Mouse (Mus musculus) midbrain, embryonic 16.5 days (tissue): ENCODE measurements around the gene Vwa7. TPM values are rescaled to one million over a fixed set of nuclear protein-coding genes. Genes with fewer than 3 reads are reported as not detected.

Source experiments
- ATAC-seq: fragments of 200-750 bp; cut with Nextera tagmentation; 2 replicates; pipeline ENCODE4 v1.8.0; 2017; ENCODE audit warnings: moderate TSS enrichment
- H3K27ac ChIP-seq: fragments of 300-500 bp; sonication (generic); 2 replicates; pipeline ENCODE4 v1.5.1; 2014; ENCODE audit warnings: mild to moderate bottlenecking, low read length, mixed read lengths
- H3K27me3 ChIP-seq: fragments of 300-500 bp; sonication (generic); 2 replicates; pipeline ENCODE4 v1.6.1; 2014; ENCODE audit warnings: low read depth, low read length, mixed read lengths; ENCODE audit not compliant: control insufficient read depth, insufficient read depth
- H3K36me3 ChIP-seq: fragments of 300-500 bp; sonication (generic); 2 replicates; pipeline ENCODE4 v1.6.1; 2014; ENCODE audit warnings: mild to moderate bottlenecking, low read length, moderate library complexity, mixed read lengths; ENCODE audit not compliant: control insufficient read depth, insufficient read depth
- H3K4me1 ChIP-seq: fragments of 300-500 bp; sonication (generic); 2 replicates; pipeline ENCODE4 v1.6.1; 2014; ENCODE audit warnings: mild to moderate bottlenecking, low read length, mixed read lengths; ENCODE audit not compliant: control insufficient read depth, insufficient read depth
- H3K4me2 ChIP-seq: fragments of 300-500 bp; sonication (generic); 2 replicates; pipeline ENCODE4 v1.6.1; 2014; ENCODE audit warnings: mild to moderate bottlenecking, low read length, mixed read lengths
- H3K4me3 ChIP-seq: fragments of 300-500 bp; sonication (generic); 2 replicates; pipeline ENCODE4 v1.5.1; 2014; ENCODE audit warnings: low read depth, mild to moderate bottlenecking, low read length, moderate library complexity, mixed read lengths
- H3K9ac ChIP-seq: fragments of 300-500 bp; sonication (generic); 2 replicates; pipeline ENCODE4 v1.6.1; 2014; ENCODE audit warnings: low read depth, low read length, mixed read lengths
- H3K9me3 ChIP-seq: fragments of 300-500 bp; sonication (generic); replicated peaks from 2 replicates; pipeline ENCODE4 v1.6.1; 2014; ENCODE audit warnings: mild to moderate bottlenecking, low read length, mixed read lengths; ENCODE audit not compliant: control insufficient read depth, poor library complexity, severe bottlenecking
- WGBS: fragments of 180-500 bp; shearing (Covaris S2); extraction: QIAGEN DNeasy Blood & Tissue Kit; methylation state at CpG from one replicate; pipeline ENCODE4 v1.1.7; 2014; 5-methylcytosine and 5-hydroxymethylcytosine counted together
- polyA plus RNA-seq: library from polyadenylated mRNA; unstranded; fragments of >200 nt; fragmentation: Nextera tagmentation; extraction: Ambion mirVana; gene quantifications from 2 replicates; pipeline ENCODE4 v1.2.1, GENCODE M21; 2015

Vwa7 gene
- polyA plus RNA-seq, 1 experiment from 2014 or later = 0.26 TPM

DNA sequence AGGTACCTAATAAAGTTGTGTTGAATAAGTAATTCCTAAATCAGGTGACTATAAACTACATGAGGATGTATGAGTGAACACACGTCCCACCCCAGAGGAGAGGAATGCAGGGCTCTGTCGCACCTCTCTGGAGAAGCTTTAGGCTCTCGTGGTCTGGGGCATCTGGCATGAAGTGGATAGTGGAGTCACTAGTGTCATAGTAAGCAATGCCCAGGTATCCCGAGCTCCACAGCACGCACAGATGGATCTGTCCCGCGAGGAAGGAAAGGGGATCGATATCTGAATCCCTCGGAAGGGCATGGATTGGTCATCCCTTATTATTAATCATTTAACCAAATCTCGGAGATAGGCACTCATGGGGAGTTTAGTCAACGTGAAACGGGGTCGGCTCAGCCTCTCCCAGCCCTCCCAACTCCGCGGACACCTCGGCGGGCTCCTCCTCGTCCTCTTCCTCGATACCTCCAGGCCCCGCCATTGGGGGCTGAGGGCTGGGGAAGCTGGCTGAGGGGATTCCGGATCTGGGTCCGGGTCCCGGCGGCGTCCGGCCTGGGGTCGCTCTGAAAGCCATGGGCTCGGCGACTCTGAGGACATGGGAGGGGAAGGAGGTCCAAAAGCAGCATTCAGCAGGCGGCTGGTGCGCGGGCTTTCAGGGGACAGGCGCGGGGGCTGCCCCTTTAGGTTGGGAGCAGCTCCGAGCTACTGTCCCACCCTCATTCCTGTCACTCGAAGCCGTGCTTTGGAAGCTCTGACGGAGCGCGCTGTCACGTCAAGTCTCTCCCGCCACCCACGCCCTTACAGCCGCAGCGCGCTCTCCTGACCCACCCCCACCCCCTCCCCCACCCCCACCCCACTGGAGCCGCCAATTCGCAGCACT lies 29.7 kb downstream of the Vwa7 start:
- peak overlapping the region; percentile 100 for H3K4me2 ChIP-seq
- no peaks in the 10 kb centered on the region for H3K9me3 ChIP-seq
- H3K4me3 ChIP-seq = peak overlapping the region; percentile 67
- WGBS = 6% methylated on average over 41 of the region's 48 CpGs
- H3K9ac ChIP-seq = peak overlapping the region; percentile 86
- ATAC-seq = peak; percentile 84
- H3K27ac ChIP-seq = peak overlapping the region; percentile 64
- H3K27me3 ChIP-seq = no peaks in the 10 kb centered on the region
- H3K4me1 ChIP-seq = peaks cover 7% of the 10 kb centered on the region
- no peaks in the 10 kb centered on the region for H3K36me3 ChIP-seq

DNA sequence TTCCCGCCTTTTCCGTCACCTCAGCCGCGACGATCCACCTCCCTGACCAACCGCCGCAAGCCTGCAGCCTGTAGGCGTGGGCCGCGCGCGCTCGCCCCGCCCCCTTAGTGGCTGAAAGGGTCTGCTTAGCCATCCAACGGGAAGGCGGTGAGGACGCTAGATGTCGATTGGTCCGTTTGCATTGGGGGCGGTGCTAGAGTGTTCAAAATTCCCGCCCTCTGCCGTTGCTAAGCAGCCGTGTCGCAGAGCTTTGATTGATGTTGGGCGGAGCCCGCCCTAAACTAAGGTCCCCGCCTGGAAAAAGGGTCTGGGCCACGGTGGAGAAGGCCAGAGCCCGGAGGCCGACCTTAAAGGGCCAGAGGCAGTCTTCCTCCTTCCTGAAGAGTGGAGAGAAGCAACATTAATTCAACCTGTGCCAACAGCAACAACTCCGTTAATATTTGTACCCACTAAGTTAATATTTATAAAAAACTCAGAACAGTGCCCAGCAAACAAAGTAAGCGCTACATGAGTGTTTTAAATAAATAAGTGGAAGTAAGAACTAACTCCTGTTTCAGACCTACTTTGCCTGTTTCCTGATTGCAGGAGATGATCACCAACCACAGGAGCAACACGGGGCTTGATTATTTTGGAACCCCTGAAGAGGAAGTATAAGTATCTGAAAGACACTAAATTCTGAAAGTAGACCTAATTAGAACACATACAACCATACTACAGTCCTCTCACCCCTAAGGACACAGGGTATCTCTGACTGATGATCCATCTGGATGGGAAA lies 30.5 kb downstream of the Vwa7 start, which contains the start of gene Msh5:
Gene Msh5, minus strand, starts transcription at position 65 of the 775 bp plus-strand sequence.
- Histone ChIP-seq H3K27ac (peak within 1 kb of the TSS; percentile 64), H3K4me3 (peak within 1 kb of the TSS; percentile 67), H3K27me3 (no peaks in the 10 kb centered on the region), H3K4me2 (peak within 1 kb of the TSS; percentile 100), H3K9me3 (no peaks in the 10 kb centered on the region), H3K9ac (peak within 1 kb of the TSS; percentile 86), H3K36me3 (no peaks in the 10 kb centered on the region), H3K4me1 (peaks cover 11% of the 10 kb centered on the region)
- peak; percentile 99 for ATAC-seq
- 3% methylated on average over 33 of the region's 33 CpGs for WGBS

DNA sequence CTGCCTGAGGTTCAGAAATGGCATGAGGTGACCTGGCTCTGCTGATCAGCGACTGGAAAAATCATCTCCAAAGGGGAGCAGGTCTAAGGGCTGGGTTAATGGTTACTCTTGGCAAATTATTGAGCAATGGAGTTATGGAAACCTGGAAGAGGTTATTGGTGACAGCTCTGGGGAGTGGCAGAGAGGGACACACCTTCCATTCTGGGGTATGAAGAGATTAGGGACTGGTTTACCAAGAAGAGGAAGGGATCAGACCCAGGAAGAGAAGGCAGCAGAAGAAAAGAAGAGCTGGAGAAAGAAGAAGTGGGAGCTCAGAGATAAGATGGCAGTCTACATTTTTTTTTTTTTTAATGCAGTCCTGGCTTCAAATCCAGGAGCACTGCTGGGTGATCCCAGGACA lies 31.3 kb downstream of the Vwa7 start:
- Histone ChIP-seq H3K4me2 (no peak overlapping the region), H3K9me3 (no peaks in the 10 kb centered on the region), H3K27me3 (no peaks in the 10 kb centered on the region), H3K4me1 (peaks cover 11% of the 10 kb centered on the region), H3K27ac (no peak overlapping the region), H3K36me3 (no peaks in the 10 kb centered on the region), H3K9ac (no peak overlapping the region), H3K4me3 (no peak overlapping the region)
- ATAC-seq = no peak
- WGBS = 64% methylated on average over 1 of the region's 1 CpGs

GRCm38 (mm10) chr17:35048149-35048931 lies 32.0 kb downstream of the Vwa7 start:
- H3K4me1 ChIP-seq = peaks cover 11% of the 10 kb centered on the region
- peak overlapping the region; percentile 54 for H3K27ac ChIP-seq
- whole genome bisulfite sequencing = 40% methylated on average over 9 of the region's 11 CpGs

DNA sequence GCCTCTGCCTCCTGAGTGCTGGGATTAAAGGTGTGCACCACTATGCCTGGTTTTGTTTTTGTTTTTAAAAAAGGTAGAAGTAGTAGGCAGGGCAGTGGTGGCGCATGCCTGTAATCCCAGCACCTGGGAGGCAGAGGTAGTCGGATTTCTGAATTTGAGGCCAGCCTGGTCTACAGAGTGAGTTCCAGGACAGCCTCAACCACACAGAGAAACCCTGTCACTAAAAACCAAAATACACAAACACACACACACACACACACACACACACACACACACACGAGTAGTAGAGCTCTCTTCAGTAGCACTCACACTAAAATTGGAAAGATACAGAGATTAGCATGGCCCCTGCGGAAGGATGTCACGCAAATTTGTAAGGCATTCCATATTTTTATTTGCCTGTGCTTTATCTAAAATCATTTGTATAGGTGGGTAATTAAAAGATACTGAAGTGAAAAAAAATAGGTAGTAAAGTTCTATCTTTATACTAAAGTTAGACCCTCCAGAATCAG lies 32.6 kb downstream of the Vwa7 start:
- no peak for ATAC-seq
- H3K36me3 ChIP-seq = no peaks in the 10 kb centered on the region
- peaks cover 11% of the 10 kb centered on the region for H3K4me1 ChIP-seq
- no peak overlapping the region; the same call in 1 of the 2 replicates for H3K4me2 ChIP-seq
- WGBS = 74% methylated on average over 5 of the region's 5 CpGs
- no peak overlapping the region for H3K4me3 ChIP-seq
- H3K9ac ChIP-seq = no peak overlapping the region
- no peaks in the 10 kb centered on the region for H3K27me3 ChIP-seq
- H3K27ac ChIP-seq = no peak overlapping the region; the same call in 1 of the 2 replicates
- H3K9me3 ChIP-seq = no peaks in the 10 kb centered on the region

More at GRCm38 (mm10) chr17:35048149-35048931, 32.0 kb downstream of the Vwa7 start:
- H3K36me3 ChIP-seq = no peaks in the 10 kb centered on the region
- no peak overlapping the region for H3K4me3 ChIP-seq
- ATAC-seq = no peak
- no peaks in the 10 kb centered on the region for H3K9me3 ChIP-seq
- no peak overlapping the region for H3K9ac ChIP-seq
- no peak overlapping the region for H3K4me2 ChIP-seq
- H3K27me3 ChIP-seq = no peaks in the 10 kb centered on the region

GRCm38 (mm10) chr17:35049561-35050016 lies 33.2 kb downstream of the Vwa7 start, which contains the start of gene Clic1:
Clic1 (plus strand) TSS chr17:35049966.
- peak within 1 kb of the TSS; percentile 61 for H3K9ac ChIP-seq
- H3K36me3 ChIP-seq = no peaks in the 10 kb centered on the region
- no peaks in the 10 kb centered on the region for H3K27me3 ChIP-seq
- no peaks in the 10 kb centered on the region for H3K9me3 ChIP-seq
- H3K4me3 ChIP-seq = peak within 1 kb of the TSS; percentile 35
- WGBS = 7% methylated on average over 10 of the region's 11 CpGs
- ATAC-seq = no peak
- H3K4me2 ChIP-seq = peak within 1 kb of the TSS; percentile 41
- H3K27ac ChIP-seq = peak within 1 kb of the TSS; percentile 75
- H3K4me1 ChIP-seq = peaks cover 11% of the 10 kb centered on the region

DNA sequence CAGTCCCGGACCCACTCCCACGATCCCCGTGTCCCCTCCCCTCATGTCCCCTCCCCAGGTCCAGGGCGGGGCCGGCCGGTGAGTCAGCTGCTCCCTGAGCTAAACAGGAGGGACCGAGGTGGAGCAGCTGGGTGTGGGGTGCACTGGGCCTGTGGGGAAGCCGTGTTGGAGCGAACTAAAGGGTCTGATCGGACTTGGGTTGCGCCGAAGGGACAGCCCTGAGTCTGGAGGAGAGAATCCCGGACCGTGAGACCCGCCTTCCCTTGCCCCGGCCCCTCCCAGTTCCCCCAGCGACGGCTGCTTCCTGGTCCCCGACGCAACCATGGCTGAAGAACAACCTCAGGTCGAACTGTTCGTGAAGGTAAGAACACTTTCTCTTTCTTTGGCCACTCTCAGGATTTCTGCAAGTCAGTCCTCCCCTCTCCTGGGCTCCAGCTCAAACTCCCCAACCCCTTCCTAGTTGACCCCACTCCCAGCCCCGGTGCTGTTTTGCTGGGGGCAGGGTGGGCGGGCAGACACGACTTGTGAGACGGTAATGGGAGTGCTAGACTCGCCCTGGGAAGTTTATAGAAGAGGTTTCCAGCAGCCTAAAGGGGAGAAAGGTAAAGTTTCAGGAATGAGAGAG lies 33.9 kb downstream of the Vwa7 start:
- peak overlapping the region; percentile 41 for H3K4me2 ChIP-seq
- no peak for ATAC-seq
- no peaks in the 10 kb centered on the region for H3K36me3 ChIP-seq
- peak overlapping the region; percentile 75 for H3K27ac ChIP-seq
- peak overlapping the region; percentile 61 for H3K9ac ChIP-seq
- peaks cover 11% of the 10 kb centered on the region for H3K4me1 ChIP-seq
- 1% methylated on average over 27 of the region's 27 CpGs for WGBS
- H3K27me3 ChIP-seq = no peaks in the 10 kb centered on the region
- H3K4me3 ChIP-seq = peak overlapping the region; percentile 35
- H3K9me3 ChIP-seq = no peaks in the 10 kb centered on the region
